Mouse (Mus musculus) R1 (cell line): ENCODE results near the gene Cracr2b.

Source experiments
- DNase-seq: peaks from one replicate; pipeline ENCODE4 v3.0.0-alpha.2; 2018; ENCODE audit warnings: low read depth, low spot score

Gene Cracr2b

DNA sequence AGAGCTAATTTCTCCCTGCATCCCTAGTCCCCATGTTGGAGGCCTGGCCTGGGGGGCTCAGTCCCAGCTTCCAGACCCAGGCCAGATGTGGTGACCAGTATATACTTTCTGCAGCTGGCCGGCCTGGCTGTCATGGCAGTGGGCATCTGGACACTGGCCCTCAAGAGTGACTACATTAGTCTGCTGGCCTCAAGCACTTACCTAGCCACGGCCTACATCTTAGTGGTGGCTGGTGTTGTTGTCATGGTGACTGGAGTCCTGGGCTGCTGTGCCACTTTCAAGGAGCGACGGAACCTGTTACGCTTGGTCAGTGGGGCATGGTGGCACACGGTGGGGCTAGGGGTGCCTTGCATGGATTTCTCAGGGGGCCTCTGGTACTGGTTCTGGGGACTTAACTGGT, 8.5 kb downstream of the Cracr2b start:
- no peak for DNase-seq

DNA sequence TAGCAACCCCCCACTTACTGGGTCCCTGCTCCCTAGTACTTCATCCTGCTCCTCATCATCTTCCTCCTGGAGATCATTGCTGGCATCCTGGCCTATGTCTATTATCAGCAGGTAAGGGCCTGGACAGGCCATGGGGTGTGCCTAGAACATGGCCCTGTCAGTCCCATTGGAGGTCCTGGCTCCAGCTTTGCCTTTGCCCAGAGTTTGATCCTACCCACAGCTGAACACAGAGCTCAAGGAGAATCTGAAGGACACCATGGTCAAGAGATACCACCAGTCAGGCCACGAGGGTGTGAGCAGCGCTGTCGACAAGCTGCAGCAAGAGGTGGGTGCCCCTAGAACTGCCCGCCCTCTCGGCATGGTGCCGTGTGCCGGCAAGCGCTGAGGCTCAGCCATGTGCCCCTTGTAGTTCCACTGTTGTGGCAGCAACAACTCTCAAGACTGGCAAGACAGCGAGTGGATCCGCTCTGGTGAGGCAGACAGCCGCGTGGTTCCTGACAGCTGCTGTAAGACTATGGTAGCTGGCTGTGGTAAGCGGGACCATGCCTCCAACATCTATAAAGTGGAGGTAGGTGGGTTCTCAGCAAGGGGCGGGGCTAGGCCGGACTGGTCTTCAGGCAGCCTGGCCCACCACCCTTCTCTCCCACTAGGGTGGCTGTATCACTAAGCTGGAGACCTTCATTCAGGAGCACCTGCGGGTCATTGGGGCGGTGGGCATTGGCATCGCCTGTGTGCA, 9.2 kb downstream of the Cracr2b start:
- DNase-seq = no peak

DNA sequence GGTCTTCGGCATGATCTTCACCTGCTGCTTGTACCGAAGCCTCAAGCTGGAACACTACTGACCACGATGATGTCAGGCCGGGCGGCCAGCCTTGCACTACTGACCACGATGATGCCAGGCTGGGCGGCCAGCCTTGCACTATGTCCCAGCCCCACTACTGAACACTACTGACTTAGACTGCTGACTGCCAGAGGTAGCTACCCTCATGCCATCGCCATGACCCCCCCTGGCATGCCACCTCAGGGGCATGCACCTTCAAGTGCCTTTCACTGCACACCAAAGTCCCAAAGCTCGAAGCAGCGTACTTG, 9.7 kb downstream of the Cracr2b start:
- no peak for DNase-seq

DNA sequence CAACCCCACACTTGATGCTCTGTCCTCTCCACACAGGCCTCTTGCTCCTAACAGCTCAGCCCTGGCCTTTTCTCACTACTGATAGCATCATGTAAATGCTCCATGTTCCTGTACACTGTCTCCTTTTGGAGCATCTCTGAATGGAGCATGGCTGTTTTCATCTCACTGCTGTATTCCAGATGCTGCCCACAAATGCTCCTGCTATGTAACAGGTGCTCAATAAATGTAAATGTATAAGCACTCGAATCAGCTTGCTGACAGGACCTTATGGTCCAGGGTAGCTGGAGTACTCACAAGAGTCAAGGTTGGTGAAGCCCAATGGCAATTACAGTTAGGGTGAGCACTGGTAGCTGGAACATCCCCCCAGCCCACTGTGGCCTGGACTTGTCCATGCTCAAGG, 10.3 kb downstream of the Cracr2b start:
- DNase-seq = no peak

DNA sequence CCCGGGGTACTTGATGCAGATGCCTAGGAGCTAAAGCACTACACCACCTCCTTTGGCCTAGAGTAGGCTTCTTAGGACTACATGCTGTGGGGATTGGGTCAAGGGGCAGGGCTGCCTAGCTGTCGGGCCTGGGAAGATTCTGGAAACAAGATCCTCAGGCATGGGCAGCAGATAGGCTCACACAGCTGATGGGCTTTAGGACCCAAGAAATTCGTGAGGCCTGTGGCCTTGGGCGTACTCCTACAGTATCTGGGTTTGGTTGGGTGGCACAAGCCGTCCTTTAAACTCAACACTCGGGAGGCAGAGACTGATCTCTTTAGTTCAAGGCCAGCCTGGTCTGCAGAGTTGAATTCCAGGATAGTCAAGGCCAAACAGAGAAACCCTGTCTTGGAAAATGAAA, 11.3 kb downstream of the Cracr2b start:
- no peak for DNase-seq

DNA sequence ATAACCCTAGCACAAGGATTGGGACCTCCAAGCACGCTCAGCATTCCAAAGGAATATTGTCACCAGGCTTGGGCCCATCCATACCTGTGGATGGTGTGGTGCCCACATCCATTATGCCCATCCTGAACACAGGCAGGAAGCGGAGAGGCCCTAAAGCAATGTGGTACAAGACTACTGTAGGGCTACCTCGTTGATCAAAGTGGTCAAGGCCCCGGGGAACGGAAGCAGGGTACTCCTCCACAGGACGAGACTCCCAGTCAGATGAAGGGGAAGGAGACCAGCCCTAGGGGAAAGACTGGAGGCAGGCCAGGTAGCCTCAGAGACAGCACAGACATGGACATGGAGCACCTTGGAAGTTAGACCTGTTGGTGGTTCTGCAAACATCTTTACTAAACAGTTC, 11.9 kb downstream of the Cracr2b start:
- no peak for DNase-seq

DNA sequence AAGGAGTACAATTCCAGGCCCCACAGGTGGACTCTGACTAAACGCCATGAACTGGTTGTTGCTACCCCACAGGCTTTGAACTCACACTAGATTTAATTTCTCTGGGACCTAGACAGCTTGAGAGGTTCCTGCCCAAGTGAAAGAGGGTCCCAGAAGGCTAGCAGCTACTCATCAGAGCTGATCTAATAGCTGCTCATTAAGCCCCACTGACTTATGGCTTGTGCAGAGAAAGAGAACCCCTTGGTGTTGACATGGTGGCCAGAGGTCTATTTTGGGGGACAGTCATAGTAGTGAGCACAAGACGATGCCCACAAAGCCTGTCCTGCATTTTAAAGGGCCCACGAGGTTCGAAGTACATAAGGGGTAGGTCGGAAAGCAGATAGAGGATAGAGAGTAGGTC, 13.3 kb downstream of the Cracr2b start:
- no peak for DNase-seq

DNA sequence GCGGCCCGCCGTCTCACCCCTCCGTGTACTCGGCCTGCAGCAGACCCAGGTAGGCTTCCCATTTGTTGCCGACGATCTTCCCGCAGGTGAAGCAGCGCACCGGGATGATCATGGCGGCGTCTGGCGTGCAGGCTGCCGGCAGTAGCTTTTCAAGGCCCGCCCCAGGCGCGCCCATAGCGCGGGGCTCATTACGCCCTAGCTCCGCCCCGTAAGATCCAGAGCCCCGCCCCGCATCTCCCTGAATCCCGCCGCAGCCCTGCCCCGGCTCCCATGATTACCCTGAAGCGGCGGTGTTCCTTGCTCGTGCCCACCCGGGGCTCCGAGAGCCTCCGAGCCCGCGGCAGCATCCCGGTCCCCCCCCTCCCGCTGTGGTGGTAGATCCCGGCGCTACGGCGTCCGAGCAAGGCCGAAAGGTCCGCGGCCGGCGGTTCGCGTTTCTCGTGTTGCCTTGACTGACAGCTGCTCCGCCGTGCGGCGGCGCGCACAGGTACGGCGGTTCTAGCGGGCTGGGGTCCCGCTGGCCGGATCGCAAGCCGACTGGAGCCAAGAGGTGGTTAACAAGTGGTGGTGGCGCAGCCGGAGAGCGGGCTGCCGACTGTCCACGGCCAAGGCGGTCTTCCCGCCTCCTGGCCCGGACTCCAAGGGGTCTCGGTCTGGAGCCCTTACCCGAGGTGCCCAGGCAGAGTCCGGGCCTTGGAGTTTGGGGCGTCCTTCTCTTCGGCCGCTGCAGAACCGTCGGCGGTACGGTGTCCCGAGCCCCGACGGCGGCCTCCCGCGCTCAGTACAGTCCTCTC, 14.3 kb downstream of the Cracr2b start, which contains the start of the genes Polr2l and Tspan4:
Gene Polr2l, minus strand, starts transcription at position 122 of the 794 bp plus-strand sequence.
Gene Tspan4, plus strand, starts transcription at position 230 of the 794 bp plus-strand sequence.
- peak; percentile 89 for DNase-seq

DNA sequence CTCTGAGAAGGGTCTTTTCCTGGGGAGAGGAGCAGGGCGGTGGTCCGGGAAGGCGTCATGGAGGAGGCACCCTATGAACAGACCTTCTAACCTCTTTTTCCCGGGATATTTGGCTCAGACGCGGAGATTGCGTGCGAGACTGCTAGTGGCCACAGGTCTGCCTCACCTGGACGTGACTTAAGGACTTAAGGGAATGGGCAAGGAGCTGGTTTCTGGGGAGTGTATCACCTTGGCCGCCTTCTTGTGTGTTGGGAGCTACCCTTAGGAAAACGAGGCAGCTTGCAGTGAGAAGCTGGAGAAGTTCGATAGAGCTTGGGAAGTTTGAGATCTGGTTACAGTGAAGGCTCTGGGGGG, 14.9 kb downstream of the Cracr2b start:
- peak; percentile 51 for DNase-seq

DNA sequence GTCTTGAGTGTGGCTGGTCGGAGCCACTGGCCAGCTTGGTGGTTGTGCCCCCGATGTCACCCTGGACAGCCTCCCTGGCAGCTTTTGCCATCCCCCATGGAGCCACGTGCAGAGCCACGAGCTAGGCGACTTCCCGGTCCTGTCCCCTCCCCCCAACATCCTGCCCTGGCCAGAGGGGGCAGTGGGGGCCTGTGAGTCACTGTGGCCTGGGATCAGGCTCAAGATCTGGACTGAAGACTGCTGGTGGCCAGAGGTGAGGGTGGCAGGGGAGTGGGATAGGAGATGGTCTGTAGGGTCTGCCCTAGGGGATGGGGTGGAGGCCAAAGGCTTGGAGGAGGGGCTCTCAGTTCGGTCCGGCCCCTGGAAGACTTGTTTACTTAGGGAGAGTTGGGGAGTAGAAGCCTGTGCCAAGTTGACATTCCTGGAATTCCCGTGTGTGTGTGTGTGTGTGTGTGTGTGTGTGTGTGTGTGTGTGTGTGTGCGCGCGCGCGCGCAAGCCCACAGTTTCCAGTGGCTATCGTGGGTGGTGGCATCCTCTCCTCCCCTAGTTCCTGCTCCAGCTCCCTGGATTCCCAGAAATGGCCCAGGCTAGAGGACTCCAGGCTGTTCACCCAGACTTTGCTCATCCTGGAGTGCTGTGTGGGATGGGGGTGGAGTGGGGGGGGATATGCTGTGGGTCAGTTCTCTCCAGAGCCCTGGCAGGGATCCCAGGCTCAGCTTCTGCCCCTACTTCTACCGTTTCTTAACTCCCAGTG, 15.5 kb downstream of the Cracr2b start:
- peak; percentile 72 for DNase-seq

DNA sequence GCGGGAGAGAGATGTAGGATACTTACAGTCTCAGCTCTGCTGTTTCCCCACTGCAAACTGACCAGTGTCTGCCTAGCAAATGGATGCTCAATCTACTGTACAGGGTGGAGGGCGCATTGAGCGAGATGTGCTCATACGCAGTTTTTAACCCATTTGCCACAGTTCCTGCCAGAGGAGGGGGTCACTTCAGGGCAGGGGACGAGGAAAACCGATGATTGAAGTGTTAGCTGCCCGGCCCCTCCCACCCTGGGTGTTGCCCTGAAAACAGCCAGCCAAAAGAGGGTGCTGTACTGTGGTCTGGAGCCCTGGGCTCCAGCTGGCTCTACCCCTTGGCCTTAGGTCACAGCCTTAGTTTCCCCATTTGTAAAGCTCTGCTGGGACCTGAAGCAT, 16.1 kb downstream of the Cracr2b start:
- no peak for DNase-seq

DNA sequence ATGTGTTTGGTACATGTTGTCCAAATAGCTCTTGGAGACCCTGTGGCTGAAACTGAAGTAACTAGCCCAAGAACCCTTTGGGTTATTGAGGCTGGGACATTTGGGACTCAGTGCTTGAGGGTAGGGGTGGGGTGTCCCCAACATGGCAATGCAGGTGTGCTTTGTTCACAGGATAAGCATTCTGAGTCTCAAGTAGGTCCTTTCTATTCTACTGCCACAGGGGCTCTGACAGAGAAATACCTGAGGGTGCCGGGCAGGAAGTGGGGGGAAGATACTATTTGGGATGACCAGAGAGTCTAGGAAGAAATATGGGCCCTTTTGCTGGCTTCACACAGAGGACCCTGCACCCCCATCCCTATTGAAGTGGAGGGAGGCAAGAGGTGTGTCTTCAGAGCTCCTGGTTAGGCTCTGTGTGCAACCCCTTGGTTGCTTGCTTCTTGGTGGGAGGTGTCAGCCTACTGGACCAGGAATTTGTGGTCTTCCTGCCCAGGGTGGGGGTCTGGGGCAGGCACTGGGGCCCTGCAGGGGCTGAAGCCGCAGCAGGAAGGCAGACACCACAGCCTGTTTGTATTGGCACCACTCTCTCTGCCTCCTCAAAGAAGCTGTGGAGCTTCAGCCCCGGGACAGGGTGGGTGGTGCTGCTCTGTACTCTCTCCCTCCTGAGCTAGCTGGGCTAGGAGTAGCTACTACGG, 16.8 kb downstream of the Cracr2b start:
- DNase-seq = no peak

DNA sequence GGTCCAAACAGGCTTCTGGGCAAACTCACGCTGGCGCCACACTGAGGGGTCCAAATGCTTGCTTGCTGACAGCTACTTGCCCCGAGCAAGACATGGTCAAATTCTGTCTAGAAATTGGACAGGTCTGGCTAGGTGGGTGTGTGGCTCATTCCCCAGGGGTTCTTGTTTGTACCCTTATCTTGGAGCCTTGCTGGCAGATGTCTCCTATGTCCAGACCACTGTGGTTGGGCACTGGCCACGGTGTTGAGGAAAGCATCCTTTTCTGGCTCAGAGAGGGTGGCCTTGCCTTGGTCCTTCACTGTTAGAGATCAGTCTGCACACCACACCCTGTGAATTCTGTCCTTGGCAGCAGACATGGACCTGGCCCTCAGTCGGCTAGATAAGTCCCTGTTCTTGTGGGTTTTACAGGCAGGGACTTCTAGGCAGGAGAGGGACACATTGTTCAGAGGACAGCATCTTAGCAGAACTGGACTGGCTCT, 17.4 kb downstream of the Cracr2b start:
- DNase-seq = no peak

DNA sequence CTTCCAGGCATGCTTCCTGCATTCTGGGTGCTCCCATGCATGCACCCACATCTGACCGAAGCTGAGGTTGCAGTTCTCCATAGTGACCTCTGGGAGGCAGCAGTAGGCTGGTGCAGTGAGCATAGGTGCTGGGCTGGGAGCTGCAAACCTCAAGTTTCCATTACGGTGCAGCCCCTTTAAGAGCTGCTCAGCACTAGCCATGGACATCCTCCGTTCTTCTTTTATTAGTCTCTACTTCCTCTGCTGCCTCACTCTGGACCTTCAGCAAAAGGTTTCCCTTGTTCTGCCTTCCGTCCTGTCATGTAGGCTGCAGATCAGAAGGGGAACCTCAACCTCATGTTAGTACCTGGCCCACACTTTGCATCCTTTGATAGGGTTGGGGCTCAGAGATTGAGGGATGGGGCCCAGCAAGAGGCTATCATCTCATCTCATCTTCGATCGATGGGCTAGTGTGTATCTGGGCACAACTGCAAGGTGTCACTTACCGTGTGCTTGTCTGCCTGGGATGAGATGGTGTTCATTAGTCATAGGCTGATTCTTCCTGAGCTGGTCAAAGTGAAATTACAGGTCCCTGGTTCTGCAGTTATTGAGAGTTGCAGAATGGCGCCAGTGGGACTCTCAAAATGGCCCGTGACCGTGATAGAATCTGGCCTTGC, 20.1 kb downstream of the Cracr2b start:
- peak; percentile 84 for DNase-seq

DNA sequence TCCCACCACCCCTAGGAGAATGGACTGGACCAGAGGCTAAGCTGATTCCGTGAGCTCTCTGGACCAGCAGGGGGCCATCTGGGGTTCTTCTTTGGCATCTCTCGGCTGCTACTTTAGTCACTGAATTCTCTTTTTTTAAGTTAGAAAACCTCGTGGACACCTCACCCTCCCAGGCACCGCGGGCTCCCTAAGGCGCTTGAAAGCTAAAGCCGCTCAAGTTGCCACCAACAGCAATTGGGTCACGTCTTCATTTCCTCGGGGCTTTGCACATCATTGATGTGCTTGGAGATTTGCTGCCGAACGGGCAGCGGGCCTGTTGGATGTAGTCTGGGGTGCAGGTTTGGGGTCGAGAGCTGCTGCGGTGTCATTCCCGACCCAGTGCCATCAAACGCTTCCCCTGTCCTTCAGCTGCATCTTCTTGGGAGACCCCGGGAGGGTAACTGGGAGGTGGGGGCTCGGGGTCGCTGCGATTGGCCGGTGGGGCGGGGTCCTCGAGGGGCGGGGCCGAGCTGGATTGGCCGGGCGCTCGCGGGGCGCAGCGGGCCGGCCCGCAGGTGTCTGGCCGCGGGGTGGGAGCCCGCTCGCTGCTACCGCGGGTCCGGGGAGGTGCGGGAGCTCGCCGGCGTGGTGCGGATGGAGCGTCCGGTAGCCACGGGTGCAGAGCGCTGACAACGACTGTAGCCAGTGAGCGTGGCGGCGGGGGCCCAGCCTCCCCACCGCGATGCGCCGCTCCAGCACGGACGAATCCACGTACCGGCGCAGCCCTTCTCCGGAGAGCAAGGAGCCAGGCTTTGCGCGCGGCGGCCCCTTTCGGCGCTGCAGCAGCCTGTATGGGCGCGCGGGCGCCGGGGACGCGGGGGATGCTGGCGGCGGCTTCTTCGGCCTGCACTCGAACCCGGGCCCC, 20.9 kb downstream of the Cracr2b start:
- DNase-seq = peak; percentile 65

DNA sequence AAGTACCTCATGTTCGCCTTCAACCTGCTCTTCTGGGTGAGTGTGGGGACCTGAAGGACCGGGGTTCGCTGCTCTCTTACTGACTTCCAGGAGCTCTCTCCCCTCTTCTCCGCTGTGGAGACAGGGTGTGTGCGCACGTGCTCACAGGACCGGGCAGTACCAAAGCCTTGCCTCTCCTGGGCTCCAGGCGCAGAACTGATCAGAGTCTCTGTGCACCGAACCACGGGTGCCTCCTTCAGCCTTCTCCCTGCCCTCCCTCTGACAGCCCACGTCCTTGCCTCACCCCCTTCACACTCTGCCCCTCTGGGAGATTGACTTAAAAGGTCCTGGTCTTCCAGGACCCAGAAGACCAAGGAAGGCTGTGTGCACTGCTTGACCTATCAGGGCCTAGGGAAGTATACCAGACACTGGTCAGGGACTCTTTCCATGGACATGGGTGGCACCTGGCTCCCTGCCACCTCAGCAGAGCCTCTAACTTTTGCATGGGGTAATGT, 21.7 kb downstream of the Cracr2b start:
- DNase-seq = peak; percentile 60

DNA sequence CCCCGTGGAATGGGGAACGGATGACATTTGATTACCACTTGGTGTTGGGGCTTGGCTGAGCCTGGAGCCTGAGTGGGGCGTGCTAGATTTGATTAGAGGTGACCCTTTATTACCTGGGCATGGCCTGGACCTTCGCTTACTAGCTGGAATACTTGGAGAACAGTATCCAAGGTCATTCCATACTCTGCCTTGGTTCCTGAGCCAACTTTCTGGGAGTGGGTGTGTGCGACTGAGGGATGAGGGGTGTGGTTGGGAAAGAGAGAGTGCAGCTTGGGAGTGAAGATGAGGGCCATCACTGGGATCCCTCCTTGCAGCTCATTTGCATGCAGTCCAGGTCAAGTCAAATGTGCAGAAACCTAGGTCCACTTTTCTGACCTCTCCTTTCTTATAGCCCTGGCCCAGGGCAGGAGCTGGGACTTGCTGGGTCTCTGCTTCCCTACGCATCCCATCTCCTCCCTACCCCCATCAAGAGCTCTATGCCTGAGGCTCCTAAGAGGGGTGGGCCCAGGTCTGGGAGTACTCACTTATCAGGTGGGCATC, 22.3 kb downstream of the Cracr2b start:
- DNase-seq = no peak

DNA sequence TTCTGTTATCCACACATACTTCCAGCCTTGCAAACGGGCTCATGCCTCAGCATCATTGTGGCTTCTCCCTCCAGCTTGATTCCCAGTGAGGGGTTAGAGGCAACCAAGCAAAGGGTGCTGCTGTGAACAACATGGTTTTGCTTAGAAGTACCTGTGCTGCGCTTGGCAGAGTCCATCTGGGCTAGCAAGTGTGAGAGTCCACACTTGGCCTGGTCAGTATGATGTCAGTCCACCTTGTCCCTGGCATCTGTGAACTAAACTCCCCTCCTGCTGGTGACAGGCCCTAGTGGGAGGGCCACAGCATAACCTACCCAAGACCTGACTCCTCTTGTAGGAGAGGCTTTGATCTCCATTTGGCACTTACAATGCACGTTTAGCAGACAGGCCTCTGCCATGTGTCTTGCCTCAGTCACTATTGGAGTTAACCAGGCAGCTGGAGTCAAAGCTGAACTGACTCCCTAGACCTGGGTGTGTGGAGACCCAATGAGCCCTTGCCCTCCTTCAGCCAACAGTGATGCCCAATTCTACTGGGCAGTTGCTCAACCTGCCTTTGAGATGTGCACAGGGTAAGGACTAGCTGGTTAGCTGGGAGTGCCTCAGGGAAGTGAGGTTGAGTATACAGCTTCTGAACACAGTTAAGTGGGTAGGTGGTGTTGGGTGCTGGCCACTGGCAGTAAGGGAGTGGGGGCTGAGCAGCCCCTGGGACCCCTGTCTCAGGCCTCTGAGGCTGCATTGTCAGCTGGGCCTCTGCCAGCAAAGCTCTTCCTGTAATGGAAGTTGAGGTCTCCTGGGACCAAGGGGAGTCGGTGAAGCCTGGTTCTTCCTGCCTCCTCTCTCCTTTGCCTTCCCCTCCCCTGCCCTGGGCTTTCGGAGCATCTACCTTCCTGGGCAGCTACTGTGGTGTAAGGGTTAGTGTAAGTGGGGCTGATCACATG, 23.6 kb downstream of the Cracr2b start:
- no peak for DNase-seq

DNA sequence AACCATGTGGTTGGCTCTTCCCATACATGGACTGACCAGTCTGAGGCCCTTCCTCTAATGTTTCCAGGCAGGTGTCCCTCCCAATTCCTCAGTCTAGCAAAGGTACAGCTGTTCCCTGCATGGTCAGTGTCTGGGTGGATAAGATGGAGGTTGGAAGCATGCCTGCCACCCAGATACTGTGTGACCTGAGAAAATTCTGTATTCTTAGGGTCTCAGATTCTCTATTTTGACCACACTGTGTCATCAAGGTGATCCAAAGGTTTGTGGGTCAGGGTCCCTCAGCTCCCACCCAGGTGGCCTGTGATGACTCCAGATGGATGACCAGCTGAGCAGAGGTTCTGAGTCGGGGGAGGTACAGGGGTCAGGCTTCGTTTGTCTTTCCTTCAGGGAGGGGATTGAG, 24.3 kb downstream of the Cracr2b start:
- no peak for DNase-seq
